Mouse (Mus musculus): ENCODE results near the gene Paxx. TPM values are rescaled to one million over a fixed set of nuclear protein-coding genes. Genes with fewer than 3 reads are reported as not detected.

Gene Paxx
- polyA plus RNA-seq, 1 experiment from 2014 or later = 37.9 TPM

- WGBS = 60% methylated on average over 10 of the region's 10 CpGs
- H3K4me2 ChIP-seq (ENCODE audit: low read depth, low read length) = no peak overlapping the region
- H3K9ac ChIP-seq (ENCODE audit: low read length) = no peak overlapping the region
- ATAC-seq (ENCODE audit: low read depth) = peak; percentile 77
- no peaks in the 10 kb centered on the region for H3K36me3 ChIP-seq (ENCODE audit: control insufficient read depth, insufficient read depth, low read length)
- peaks cover 8% of the 10 kb centered on the region; the same call in 1 of the 2 replicates for H3K4me1 ChIP-seq (replicated peaks; ENCODE audit: control insufficient read depth, insufficient read depth, low read length)
- no peaks in the 10 kb centered on the region for H3K27me3 ChIP-seq (ENCODE audit: control insufficient read depth, insufficient read depth, low read depth, low read length)
- no peaks in the 10 kb centered on the region for H3K9me3 ChIP-seq (ENCODE audit: control insufficient read depth, low read length)
- H3K4me3 ChIP-seq (ENCODE audit: low read length) = no peak overlapping the region
- H3K27ac ChIP-seq (ENCODE audit: low read length) = peak overlapping the region; percentile 55
Measured at GRCm38 (mm10) chr2:25468962-25469915, 8.3 kb upstream of the Paxx start.

DNA sequence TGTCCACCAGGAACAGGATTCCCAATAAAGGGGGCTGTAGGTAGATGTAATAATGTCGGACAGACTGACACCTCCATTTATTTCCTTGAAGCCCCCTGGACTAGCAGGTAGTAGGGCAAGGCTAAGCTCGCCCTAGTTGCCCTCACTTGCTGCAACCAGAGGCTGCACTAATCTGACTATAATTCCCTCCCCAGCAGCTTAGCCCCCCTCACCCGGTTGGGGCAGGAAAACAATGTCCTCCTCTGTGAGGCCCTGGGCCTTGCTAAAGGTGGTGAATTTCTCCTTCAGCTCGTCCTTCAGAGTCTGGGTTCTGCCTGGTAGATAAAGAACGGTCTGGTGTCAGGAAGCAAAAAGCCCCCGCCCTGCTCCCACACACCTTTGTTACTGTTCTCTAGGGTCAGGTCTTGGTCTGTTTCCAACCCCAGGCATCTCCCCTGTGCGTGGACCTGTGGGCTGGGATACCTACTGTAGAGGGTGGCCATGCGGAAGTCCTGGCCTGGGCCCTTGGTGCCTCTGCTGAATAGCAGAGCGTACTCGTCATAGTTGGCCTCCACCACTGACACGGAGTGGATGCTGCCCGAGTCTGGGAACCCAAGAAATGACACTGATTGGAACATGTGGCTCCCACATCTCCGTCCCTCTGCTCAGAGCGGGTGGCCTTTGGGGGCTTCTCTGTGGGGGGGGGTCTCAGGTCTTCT is 6.9 kb upstream of the Paxx start:
- no peak overlapping the region for H3K27ac ChIP-seq (ENCODE audit: low read length)
- H3K27me3 ChIP-seq (ENCODE audit: control insufficient read depth, insufficient read depth, low read depth, low read length) = no peaks in the 10 kb centered on the region
- H3K4me3 ChIP-seq (ENCODE audit: low read length) = no peak overlapping the region
- no peaks in the 10 kb centered on the region for H3K36me3 ChIP-seq (ENCODE audit: control insufficient read depth, insufficient read depth, low read length)
- WGBS = 65% methylated on average over 14 of the region's 14 CpGs
- H3K9ac ChIP-seq (ENCODE audit: low read length) = no peak overlapping the region
- H3K4me1 ChIP-seq (replicated peaks; ENCODE audit: control insufficient read depth, insufficient read depth, low read length) = peaks cover 8% of the 10 kb centered on the region; the same call in 1 of the 2 replicates
- no peaks in the 10 kb centered on the region for H3K9me3 ChIP-seq (ENCODE audit: control insufficient read depth, low read length)
- ATAC-seq (ENCODE audit: low read depth) = no peak
- no peak overlapping the region for H3K4me2 ChIP-seq (ENCODE audit: low read depth, low read length)

- Histone ChIP-seq H3K27me3 (ENCODE audit: control insufficient read depth, insufficient read depth, low read depth, low read length) (no peaks in the 10 kb centered on the region), H3K9ac (ENCODE audit: low read length) (no peak overlapping the region), H3K36me3 (ENCODE audit: control insufficient read depth, insufficient read depth, low read length) (no peaks in the 10 kb centered on the region), H3K9me3 (ENCODE audit: control insufficient read depth, low read length) (no peaks in the 10 kb centered on the region), H3K4me3 (ENCODE audit: low read length) (no peak overlapping the region), H3K4me2 (ENCODE audit: low read depth, low read length) (no peak overlapping the region), H3K4me1 (replicated peaks; ENCODE audit: control insufficient read depth, insufficient read depth, low read length) (peaks cover 14% of the 10 kb centered on the region), H3K27ac (ENCODE audit: low read length) (no peak overlapping the region)
- no peak for ATAC-seq (ENCODE audit: low read depth)
- WGBS = 41% methylated on average over 10 of the region's 10 CpGs
Measured at GRCm38 (mm10) chr2:25465816-25466635, 5.1 kb upstream of the Paxx start.

- 78% methylated on average over 2 of the region's 2 CpGs for WGBS
Measured at GRCm38 (mm10) chr2:25465256-25465655, 4.4 kb upstream of the Paxx start.

GRCm38 (mm10) chr2:25463630-25464029 is 2.7 kb upstream of the Paxx start:
- Histone ChIP-seq H3K27me3 (ENCODE audit: control insufficient read depth, insufficient read depth, low read depth, low read length) (no peaks in the 10 kb centered on the region), H3K9ac (ENCODE audit: low read length) (no peak overlapping the region), H3K4me2 (ENCODE audit: low read depth, low read length) (no peak overlapping the region), H3K4me1 (replicated peaks; ENCODE audit: control insufficient read depth, insufficient read depth, low read length) (peaks cover 26% of the 10 kb centered on the region), H3K27ac (ENCODE audit: low read length) (no peak overlapping the region), H3K36me3 (ENCODE audit: control insufficient read depth, insufficient read depth, low read length) (no peaks in the 10 kb centered on the region), H3K9me3 (ENCODE audit: control insufficient read depth, low read length) (no peaks in the 10 kb centered on the region), H3K4me3 (ENCODE audit: low read length) (no peak overlapping the region)
- no peak for ATAC-seq (ENCODE audit: low read depth)
- 75% methylated on average over 3 of the region's 3 CpGs for WGBS

More at GRCm38 (mm10) chr2:25465256-25465655, 4.4 kb upstream of the Paxx start:
- no peak overlapping the region for H3K27ac ChIP-seq (ENCODE audit: low read length)
- no peaks in the 10 kb centered on the region for H3K27me3 ChIP-seq (ENCODE audit: control insufficient read depth, insufficient read depth, low read depth, low read length)
- no peak overlapping the region for H3K4me3 ChIP-seq (ENCODE audit: low read length)
- no peak overlapping the region for H3K9ac ChIP-seq (ENCODE audit: low read length)
- peaks cover 15% of the 10 kb centered on the region for H3K4me1 ChIP-seq (replicated peaks; ENCODE audit: control insufficient read depth, insufficient read depth, low read length)
- H3K4me2 ChIP-seq (ENCODE audit: low read depth, low read length) = no peak overlapping the region
- H3K9me3 ChIP-seq (ENCODE audit: control insufficient read depth, low read length) = no peaks in the 10 kb centered on the region
- ATAC-seq (ENCODE audit: low read depth) = no peak
- H3K36me3 ChIP-seq (ENCODE audit: control insufficient read depth, insufficient read depth, low read length) = no peaks in the 10 kb centered on the region

DNA sequence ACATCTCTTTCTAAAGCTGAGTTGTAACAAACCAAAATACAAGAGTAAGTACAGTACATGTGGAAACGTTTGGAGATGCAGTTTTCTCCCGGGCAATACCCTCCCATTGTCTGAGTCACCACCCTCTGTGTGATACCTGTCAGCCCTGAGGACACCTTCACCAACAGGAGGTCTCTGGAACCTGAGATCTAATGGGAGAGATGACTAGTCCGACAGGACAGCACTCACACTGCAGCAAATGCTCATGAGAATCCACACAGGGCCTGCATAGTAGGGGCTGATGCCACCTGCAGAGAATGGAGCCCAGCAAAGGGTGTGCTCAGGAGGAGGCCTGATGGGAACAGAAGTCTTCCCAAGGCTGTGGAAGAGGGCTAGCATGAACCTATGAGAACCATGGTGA is 513 bp upstream of the Paxx start:
- no peak for ATAC-seq (ENCODE audit: low read depth)
- H3K9me3 ChIP-seq (ENCODE audit: control insufficient read depth, low read length) = no peaks in the 10 kb centered on the region
- H3K9ac ChIP-seq (ENCODE audit: low read length) = peak overlapping the region; percentile 69
- 19% methylated on average over 3 of the region's 3 CpGs for WGBS
- H3K27me3 ChIP-seq (ENCODE audit: control insufficient read depth, insufficient read depth, low read depth, low read length) = no peaks in the 10 kb centered on the region
- H3K4me2 ChIP-seq (ENCODE audit: low read depth, low read length) = peak overlapping the region; percentile 77
- peaks cover 27% of the 10 kb centered on the region for H3K4me1 ChIP-seq (replicated peaks; ENCODE audit: control insufficient read depth, insufficient read depth, low read length)
- no peaks in the 10 kb centered on the region for H3K36me3 ChIP-seq (ENCODE audit: control insufficient read depth, insufficient read depth, low read length)
- peak overlapping the region; percentile 73 for H3K4me3 ChIP-seq (ENCODE audit: low read length)
- peak overlapping the region; percentile 96 for H3K27ac ChIP-seq (ENCODE audit: low read length)

- peak overlapping the region; percentile 96 for H3K27ac ChIP-seq (ENCODE audit: low read length)
Measured at GRCm38 (mm10) chr2:25460135-25460534, 759 bp downstream of the Paxx start.

DNA sequence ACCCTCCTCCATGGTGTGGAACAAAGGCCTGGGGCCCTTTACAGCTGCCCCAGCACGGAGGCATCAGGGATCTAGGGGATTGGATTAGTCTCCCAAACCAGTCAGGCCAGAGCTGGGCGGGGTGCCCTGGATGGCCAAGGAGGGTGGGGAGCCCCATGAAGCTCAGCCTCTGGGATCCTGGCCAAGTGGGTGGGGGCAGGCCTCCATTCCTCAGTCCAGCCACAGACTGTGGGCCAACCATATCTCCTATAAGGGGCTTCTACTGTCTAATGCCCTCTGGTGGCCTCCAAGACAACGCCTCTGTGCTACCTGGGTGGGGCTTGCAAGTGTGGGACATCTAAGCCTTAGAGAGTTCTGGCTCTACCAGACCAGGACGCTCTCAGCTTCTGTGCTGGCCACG is 2.0 kb downstream of the Paxx start:
- Histone ChIP-seq H3K4me1 (replicated peaks; ENCODE audit: control insufficient read depth, insufficient read depth, low read length) (peaks cover 34% of the 10 kb centered on the region), H3K27ac (ENCODE audit: low read length) (peak overlapping the region; percentile 96), H3K9me3 (ENCODE audit: control insufficient read depth, low read length) (no peaks in the 10 kb centered on the region), H3K4me3 (ENCODE audit: low read length) (0 out of 2 replicates have a peak overlapping the region, but pooled peaks have one; percentile 6), H3K27me3 (ENCODE audit: control insufficient read depth, insufficient read depth, low read depth, low read length) (no peaks in the 10 kb centered on the region), H3K36me3 (ENCODE audit: control insufficient read depth, insufficient read depth, low read length) (no peaks in the 10 kb centered on the region), H3K4me2 (ENCODE audit: low read depth, low read length) (peak overlapping the region; percentile 77), H3K9ac (ENCODE audit: low read length) (peak overlapping the region; percentile 40; the same call in 1 of the 2 replicates)
- 46% methylated on average over 5 of the region's 5 CpGs for WGBS
- ATAC-seq (ENCODE audit: low read depth) = peak; percentile 34

More at GRCm38 (mm10) chr2:25460135-25460534, 759 bp downstream of the Paxx start:
- 25% methylated on average over 5 of the region's 5 CpGs for WGBS
- H3K27me3 ChIP-seq (ENCODE audit: control insufficient read depth, insufficient read depth, low read depth, low read length) = no peaks in the 10 kb centered on the region
- H3K4me3 ChIP-seq (ENCODE audit: low read length) = peak overlapping the region; percentile 73
- no peak for ATAC-seq (ENCODE audit: low read depth)
- peak overlapping the region; percentile 77 for H3K4me2 ChIP-seq (ENCODE audit: low read depth, low read length)
- no peaks in the 10 kb centered on the region for H3K36me3 ChIP-seq (ENCODE audit: control insufficient read depth, insufficient read depth, low read length)
- peaks cover 34% of the 10 kb centered on the region for H3K4me1 ChIP-seq (replicated peaks; ENCODE audit: control insufficient read depth, insufficient read depth, low read length)
- no peaks in the 10 kb centered on the region for H3K9me3 ChIP-seq (ENCODE audit: control insufficient read depth, low read length)
- H3K9ac ChIP-seq (ENCODE audit: low read length) = peak overlapping the region; percentile 80
